Mouse (Mus musculus): Measurements from ENCODE around the gene Hook2. TPM values are rescaled to one million over a fixed set of nuclear protein-coding genes. Genes with fewer than 3 reads are reported as not detected.

Hook2 gene
- polyA plus RNA-seq, 1 experiment from 2014 or later: 12.2 TPM

GRCm38 (mm10) chr8:84974543-84975142 is 15.8 kb upstream of the Hook2 start:
- Histone ChIP-seq H3K9me3 (ENCODE audit: low read length) (no peaks in the 10 kb centered on the region), H3K4me2 (ENCODE audit: low read depth, low read length) (peak overlapping the region; percentile 96), H3K4me1 (ENCODE audit: insufficient read depth) (peaks cover 49% of the 10 kb centered on the region), H3K27me3 (ENCODE audit: insufficient read depth, low read length) (no peaks in the 10 kb centered on the region), H3K36me3 (replicated peaks; ENCODE audit: insufficient read depth, low read length) (peaks cover 39% of the 10 kb centered on the region), H3K9ac (replicated peaks) (peak overlapping the region; percentile 93), H3K27ac (ENCODE audit: low read depth) (peak overlapping the region; percentile 98), H3K4me3 (ENCODE audit: low read depth, low read length) (peak overlapping the region; percentile 70; the same call in 1 of the 2 replicates)
- WGBS (ENCODE audit: insufficient replicate concordance): 72% methylated on average over 8 of the region's 8 CpGs
- no peak for DNase-seq
- TF ChIP-seq EP300 (IDR thresholded peaks at IDR 0.05; ENCODE audit: low read depth) (no peak), CTCF (IDR thresholded peaks at IDR 0.05; ENCODE audit: low read depth) (no peak)
- no peak for ATAC-seq

GRCm38 (mm10) chr8:84975434-84975833 is 15.0 kb upstream of the Hook2 start:
- Histone ChIP-seq H3K4me3 (ENCODE audit: low read depth, low read length) (peak overlapping the region; percentile 70), H3K9me3 (ENCODE audit: low read length) (no peaks in the 10 kb centered on the region), H3K9ac (replicated peaks) (peak overlapping the region; percentile 93), H3K27me3 (ENCODE audit: insufficient read depth, low read length) (no peaks in the 10 kb centered on the region), H3K4me1 (ENCODE audit: insufficient read depth) (peaks cover 52% of the 10 kb centered on the region), H3K27ac (ENCODE audit: low read depth) (peak overlapping the region; percentile 98), H3K36me3 (replicated peaks; ENCODE audit: insufficient read depth, low read length) (peaks cover 39% of the 10 kb centered on the region), H3K4me2 (ENCODE audit: low read depth, low read length) (peak overlapping the region; percentile 96)
- ATAC-seq (no peak), DNase-seq (peak; percentile 82)
- WGBS (ENCODE audit: insufficient replicate concordance): 33% methylated on average over 7 of the region's 7 CpGs
- TF ChIP-seq CTCF (IDR thresholded peaks at IDR 0.05; ENCODE audit: low read depth): peak; percentile 96
- TF ChIP-seq EP300 (IDR thresholded peaks at IDR 0.05; ENCODE audit: low read depth): 0 out of 2 replicates have a peak, but pooled peaks have one; percentile 33

DNA sequence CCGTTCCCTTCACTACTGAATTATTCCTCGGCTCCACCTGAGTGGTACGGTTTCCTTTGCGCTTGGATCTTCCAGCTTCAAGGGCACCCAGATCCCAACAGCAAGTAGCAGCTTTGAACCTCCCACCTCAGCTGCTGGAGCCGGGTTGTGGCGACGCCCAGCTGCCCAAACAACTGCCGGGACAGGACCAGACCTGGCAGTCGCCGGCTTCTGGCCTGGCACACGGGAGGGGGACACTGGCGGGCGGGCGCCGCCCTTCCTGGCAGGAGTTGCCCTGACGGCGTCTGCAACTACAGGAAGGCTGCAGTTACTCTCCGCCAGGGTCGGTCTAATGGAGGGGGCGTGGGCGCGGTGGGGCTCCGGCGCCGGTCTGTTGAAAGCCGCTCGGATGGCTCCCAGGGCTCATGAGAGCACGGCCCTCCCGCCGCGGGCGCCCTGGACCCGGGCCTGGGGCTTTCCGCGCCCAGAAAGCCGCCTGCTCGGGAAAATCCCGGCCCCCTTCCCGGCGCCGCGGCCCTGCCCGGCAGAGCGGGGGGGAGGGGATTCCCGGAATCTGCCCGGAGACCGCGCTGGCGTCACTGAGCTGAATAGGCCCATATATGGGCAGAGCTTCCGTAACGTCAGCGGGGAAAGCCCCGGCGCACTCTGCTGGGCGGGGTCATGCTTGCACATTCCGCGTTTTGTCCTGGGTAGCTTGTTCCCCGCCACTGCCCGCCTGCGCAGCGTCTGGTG is 14.2 kb upstream of the Hook2 start:
- DNase-seq: peak; percentile 97
- H3K27me3 ChIP-seq (ENCODE audit: insufficient read depth, low read length): no peaks in the 10 kb centered on the region
- H3K36me3 ChIP-seq (replicated peaks; ENCODE audit: insufficient read depth, low read length): peaks cover 38% of the 10 kb centered on the region
- H3K9me3 ChIP-seq (ENCODE audit: low read length): no peaks in the 10 kb centered on the region
- no peak for TF ChIP-seq EP300 (IDR thresholded peaks at IDR 0.05; ENCODE audit: low read depth)
- peak; percentile 29 for TF ChIP-seq CTCF (IDR thresholded peaks at IDR 0.05; ENCODE audit: low read depth)
- H3K4me2 ChIP-seq (ENCODE audit: low read depth, low read length): peak overlapping the region; percentile 96
- peak overlapping the region; percentile 98 for H3K27ac ChIP-seq (ENCODE audit: low read depth)
- peak; percentile 62 for ATAC-seq
- peaks cover 59% of the 10 kb centered on the region for H3K4me1 ChIP-seq (ENCODE audit: insufficient read depth)
- peak overlapping the region; percentile 70 for H3K4me3 ChIP-seq (ENCODE audit: low read depth, low read length)
- WGBS (ENCODE audit: insufficient replicate concordance): 1% methylated on average over 40 of the region's 61 CpGs
- H3K9ac ChIP-seq (replicated peaks): peak overlapping the region; percentile 93

GRCm38 (mm10) chr8:84976763-84977434 is 13.5 kb upstream of the Hook2 start:
- peak overlapping the region; percentile 98 for H3K27ac ChIP-seq (ENCODE audit: low read depth)
- DNase-seq (no peak), ATAC-seq (no peak)
- H3K4me3 ChIP-seq (ENCODE audit: low read depth, low read length): peak overlapping the region; percentile 70
- TF ChIP-seq CTCF (IDR thresholded peaks at IDR 0.05; ENCODE audit: low read depth) (no peak), EP300 (IDR thresholded peaks at IDR 0.05; ENCODE audit: low read depth) (no peak)
- peak overlapping the region; percentile 96 for H3K4me2 ChIP-seq (ENCODE audit: low read depth, low read length)
- peaks cover 31% of the 10 kb centered on the region for H3K36me3 ChIP-seq (replicated peaks; ENCODE audit: insufficient read depth, low read length)
- no peaks in the 10 kb centered on the region for H3K9me3 ChIP-seq (ENCODE audit: low read length)
- WGBS (ENCODE audit: insufficient replicate concordance): under 1% methylated on average over 25 of the region's 25 CpGs
- no peaks in the 10 kb centered on the region for H3K27me3 ChIP-seq (ENCODE audit: insufficient read depth, low read length)
- peak overlapping the region; percentile 93 for H3K9ac ChIP-seq (replicated peaks)
- peaks cover 66% of the 10 kb centered on the region for H3K4me1 ChIP-seq (ENCODE audit: insufficient read depth)

DNA sequence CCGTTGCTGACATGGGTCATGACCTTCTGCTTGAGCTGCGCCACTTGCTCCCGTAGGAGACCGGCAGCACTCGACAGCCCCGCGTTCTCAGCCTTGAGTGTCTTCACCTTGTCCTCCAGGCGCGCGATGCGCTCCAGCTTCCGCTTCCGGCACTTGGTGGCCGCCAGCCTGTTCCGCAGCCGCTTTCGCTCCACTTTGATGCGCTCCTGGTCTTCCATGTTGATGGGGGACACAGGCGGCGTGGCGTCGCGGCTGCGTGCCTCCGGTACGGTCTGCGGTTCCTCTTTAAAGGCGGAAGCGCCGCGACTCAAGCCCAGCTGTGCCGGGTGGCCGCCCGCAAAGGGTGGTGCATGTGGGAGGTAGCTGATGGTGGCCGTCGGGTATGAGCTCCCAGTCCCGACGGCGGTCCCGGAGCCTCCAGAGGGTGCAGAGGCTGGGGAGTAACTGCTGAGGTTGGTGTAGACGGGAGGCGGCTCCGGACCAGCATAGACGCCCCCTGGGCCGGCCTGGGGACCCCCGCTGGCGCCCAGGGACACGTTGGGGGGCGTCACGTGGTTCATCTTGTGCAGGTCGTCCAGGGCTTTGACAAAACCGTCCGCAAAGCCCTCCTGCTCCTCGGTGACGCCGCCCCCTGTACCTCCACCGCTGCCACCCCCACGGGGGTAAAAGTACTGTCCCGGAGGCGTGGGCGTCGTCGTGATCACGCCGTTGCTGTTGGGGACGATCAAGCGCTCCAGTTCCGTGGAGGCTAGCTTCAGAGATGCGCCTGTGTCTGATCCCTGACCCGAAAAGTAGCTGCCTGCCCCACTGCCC is 12.8 kb upstream of the Hook2 start:
- H3K9ac ChIP-seq (replicated peaks): peak overlapping the region; percentile 93
- H3K4me2 ChIP-seq (ENCODE audit: low read depth, low read length): peak overlapping the region; percentile 96
- under 1% methylated on average over 70 of the region's 70 CpGs for WGBS (ENCODE audit: insufficient replicate concordance)
- H3K4me3 ChIP-seq (ENCODE audit: low read depth, low read length): peak overlapping the region; percentile 70
- ATAC-seq: no peak
- H3K36me3 ChIP-seq (replicated peaks; ENCODE audit: insufficient read depth, low read length): peaks cover 23% of the 10 kb centered on the region
- H3K4me1 ChIP-seq (ENCODE audit: insufficient read depth): peaks cover 74% of the 10 kb centered on the region
- DNase-seq: peak; percentile 80
- H3K9me3 ChIP-seq (ENCODE audit: low read length): no peaks in the 10 kb centered on the region
- TF ChIP-seq EP300 (IDR thresholded peaks at IDR 0.05; ENCODE audit: low read depth): no peak
- TF ChIP-seq CTCF (IDR thresholded peaks at IDR 0.05; ENCODE audit: low read depth): no peak
- H3K27ac ChIP-seq (ENCODE audit: low read depth): peak overlapping the region; percentile 98
- no peaks in the 10 kb centered on the region for H3K27me3 ChIP-seq (ENCODE audit: insufficient read depth, low read length)

All from liver, postnatal 0 days (tissue).